15 mouse cellular contexts compared by ENCODE assay signal in the genomic region with DNA sequence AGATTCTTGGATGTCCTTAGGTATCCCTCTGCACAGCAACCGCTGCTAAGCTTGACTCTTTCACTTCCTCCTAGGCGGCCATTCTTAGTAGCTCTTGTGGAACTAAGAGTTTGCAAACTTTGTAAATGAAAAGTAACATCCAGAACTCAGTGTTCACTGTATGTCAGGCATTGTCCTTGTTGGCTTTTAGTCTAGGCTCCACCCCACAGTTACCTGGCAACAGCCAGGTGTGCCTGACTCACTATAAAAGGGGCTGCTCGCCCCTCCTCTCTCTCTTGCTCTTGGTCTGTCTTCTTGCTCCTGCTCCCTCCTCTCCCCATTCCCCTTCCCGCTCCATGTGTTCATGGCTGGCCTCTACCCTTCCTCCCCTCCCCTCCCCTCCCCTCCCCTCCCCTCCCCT. TPM values are rescaled to one million over a fixed set of nuclear protein-coding genes. Genes with fewer than 3 reads are reported as not detected.
"Had no signal": no experiment of that assay in that cellular context is flagged by ENCODE, and none has a peak within 500 bp of the region (broad histone marks: within the 10 kb centered on the region; RNA-seq: fewer than 3 reads in every experiment).

No protein-coding gene starts in this region.

- H3K4me3 ChIP-seq: limb, embryonic 13.5 days; midbrain, embryonic 10.5 days; midbrain, embryonic 15.5 days; neural tube, embryonic 13.5 days had no signal

- H3K27ac ChIP-seq: limb, embryonic 13.5 days; liver, embryonic 14.5 days; midbrain, embryonic 10.5 days; midbrain, embryonic 15.5 days; neural tube, embryonic 13.5 days had no signal

- H3K9me3 ChIP-seq: limb, embryonic 13.5 days; midbrain, embryonic 10.5 days; midbrain, embryonic 15.5 days; neural tube, embryonic 13.5 days had no signal

- H3K9ac ChIP-seq: limb, embryonic 13.5 days; liver, embryonic 14.5 days; midbrain, embryonic 15.5 days; neural tube, embryonic 13.5 days had no signal

- ATAC-seq: intestine, postnatal 0 days; midbrain, embryonic 15.5 days had no signal

- H3K27me3 ChIP-seq: limb, embryonic 13.5 days; midbrain, embryonic 15.5 days; neural tube, embryonic 13.5 days had no signal

- H3K4me2 ChIP-seq: limb, embryonic 13.5 days; midbrain, embryonic 15.5 days; neural tube, embryonic 13.5 days had no signal

- H3K4me1 ChIP-seq: limb, embryonic 13.5 days; midbrain, embryonic 15.5 days had no signal

- DNase-seq: kidney, postnatal 25 days; layer of hippocampus, postnatal 36 days; retina, postnatal 1 day; right cerebral cortex, postnatal 4 days; thymus, adult 18-20 months; thymus, postnatal 25 days had no signal

RNA-seq across cellular contexts. Expression of gene 1700028P14Rik, which starts 46.5 kb away (rescaled TPM):
- total RNA-seq: liver, adult 2 months had no signal
- polyA plus RNA-seq: liver, adult 2 months; liver, embryonic 14.5 days; stomach, embryonic 14.5 days; urinary bladder, adult 2 months had no signal
